Mouse (Mus musculus) midbrain, embryonic 15.5 days (tissue): Measurements from ENCODE around the gene Dync1i1. TPM values are rescaled to one million over a fixed set of nuclear protein-coding genes. Genes with fewer than 3 reads are reported as not detected.

ENCODE experiments used
- ATAC-seq: fragments of 200-750 bp; cut with Nextera tagmentation; replicated peaks from 2 replicates; pipeline ENCODE4 v1.8.0; 2017; ENCODE audit warnings: moderate TSS enrichment
- H3K27ac ChIP-seq: fragments of 300-500 bp; sonication (generic); 2 replicates; pipeline ENCODE4 v1.5.1; 2015; ENCODE audit warnings: mild to moderate bottlenecking, inconsistent platforms
- H3K27me3 ChIP-seq: fragments of 300-500 bp; sonication (generic); replicated peaks from 2 replicates; pipeline ENCODE4 v1.6.1; 2015; ENCODE audit warnings: inconsistent platforms
- H3K36me3 ChIP-seq: fragments of 300-500 bp; sonication (generic); replicated peaks from 2 replicates; pipeline ENCODE4 v1.6.1; 2015; ENCODE audit warnings: inconsistent platforms
- H3K4me1 ChIP-seq: fragments of 300-500 bp; sonication (generic); 2 replicates; pipeline ENCODE4 v1.6.1; 2015; ENCODE audit warnings: inconsistent platforms
- H3K4me2 ChIP-seq: fragments of 300-500 bp; sonication (generic); 2 replicates; pipeline ENCODE4 v1.6.1; 2015; ENCODE audit warnings: inconsistent platforms, mild to moderate bottlenecking, moderate library complexity
- H3K4me3 ChIP-seq: fragments of 300-500 bp; sonication (generic); 2 replicates; pipeline ENCODE4 v1.5.1; 2015; ENCODE audit warnings: mild to moderate bottlenecking, inconsistent platforms
- H3K9ac ChIP-seq: fragments of 300-500 bp; sonication (generic); 2 replicates; pipeline ENCODE4 v1.6.1; 2015; ENCODE audit warnings: mild to moderate bottlenecking, inconsistent platforms
- H3K9me3 ChIP-seq: fragments of 300-500 bp; sonication (generic); 2 replicates; pipeline ENCODE4 v1.6.1; 2016; ENCODE audit warnings: inconsistent platforms
- WGBS: fragments of 180-500 bp; shearing (Covaris S2); methylation state at CpG from one replicate; pipeline ENCODE4 v1.1.7; 2015; ENCODE audit warnings: mixed read lengths; 5-methylcytosine and 5-hydroxymethylcytosine counted together
- polyA plus RNA-seq: library from polyadenylated mRNA; unstranded; fragments of >200 nt; fragmentation: Nextera tagmentation; extraction: Ambion mirVana; gene quantifications from 2 replicates; pipeline ENCODE4 v1.2.1, GENCODE M21; 2015

The Dync1i1 gene
- polyA plus RNA-seq, 1 experiment from 2014 or later = 23.0 TPM

DNA sequence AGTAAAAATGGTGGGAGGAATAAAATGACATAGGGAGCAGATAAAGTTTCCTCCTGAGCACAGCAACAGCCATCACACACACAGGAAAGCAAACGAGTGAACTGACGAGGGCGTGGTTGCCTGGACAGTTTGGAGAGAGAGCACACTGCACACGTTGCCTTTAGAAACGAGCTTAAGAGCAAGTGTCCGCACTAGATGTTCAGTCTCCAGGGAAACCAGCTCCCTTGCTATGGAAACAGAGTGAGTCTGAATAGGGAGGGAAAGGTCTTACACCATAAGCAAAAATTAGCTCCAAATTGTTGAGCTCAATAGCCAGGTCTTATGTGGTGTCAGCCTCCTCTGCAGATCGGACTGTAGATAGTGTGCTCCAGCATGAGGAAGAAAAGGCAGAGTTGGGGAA, 65.2 kb downstream of the Dync1i1 start:
- no peaks in the 10 kb centered on the region for H3K36me3 ChIP-seq
- H3K4me2 ChIP-seq = no peak overlapping the region
- H3K27me3 ChIP-seq = no peaks in the 10 kb centered on the region
- H3K27ac ChIP-seq = no peak overlapping the region
- no peak overlapping the region for H3K4me3 ChIP-seq
- H3K9me3 ChIP-seq = no peaks in the 10 kb centered on the region
- no peak for ATAC-seq
- no peaks in the 10 kb centered on the region; the same call in 1 of the 2 replicates for H3K4me1 ChIP-seq
- 39% methylated on average over 7 of the region's 7 CpGs for WGBS
- H3K9ac ChIP-seq = no peak overlapping the region

DNA sequence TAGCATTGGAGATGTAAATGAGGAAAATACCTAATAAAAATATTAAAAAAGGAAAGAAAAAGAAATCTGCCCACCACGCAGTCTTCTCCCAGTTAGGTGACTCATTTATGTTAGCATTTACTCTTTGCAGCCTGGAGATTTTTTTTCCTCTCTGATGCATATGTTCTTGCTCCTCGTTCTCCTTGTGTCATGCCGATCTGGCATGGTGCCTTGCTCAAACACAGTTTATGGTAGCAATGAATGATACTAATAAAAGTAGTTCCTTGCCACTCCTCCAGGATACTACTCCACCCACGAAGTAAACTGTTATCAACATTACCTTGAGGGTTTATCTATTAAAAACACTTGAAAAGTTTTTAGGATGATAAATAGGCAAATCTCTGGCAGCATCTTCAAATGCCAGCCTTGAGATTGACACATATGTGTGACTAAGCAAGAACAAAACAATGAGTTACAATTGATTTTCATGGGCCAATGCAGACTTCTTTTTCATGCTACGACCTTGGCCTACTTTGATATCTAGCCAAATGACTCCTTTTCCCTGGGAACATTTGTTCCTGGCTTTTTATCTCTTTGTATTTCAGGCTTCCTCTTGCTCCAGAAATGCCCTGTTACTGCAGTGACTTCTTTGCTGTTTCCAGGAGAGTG, 68.8 kb downstream of the Dync1i1 start:
- H3K9me3 ChIP-seq = no peaks in the 10 kb centered on the region
- H3K27me3 ChIP-seq = no peaks in the 10 kb centered on the region
- ATAC-seq = no peak
- H3K9ac ChIP-seq = no peak overlapping the region
- H3K4me3 ChIP-seq = no peak overlapping the region
- 70% methylated on average over 5 of the region's 5 CpGs for WGBS
- no peaks in the 10 kb centered on the region; the same call in 1 of the 2 replicates for H3K4me1 ChIP-seq
- no peak overlapping the region for H3K27ac ChIP-seq
- no peaks in the 10 kb centered on the region for H3K36me3 ChIP-seq
- no peak overlapping the region for H3K4me2 ChIP-seq

DNA sequence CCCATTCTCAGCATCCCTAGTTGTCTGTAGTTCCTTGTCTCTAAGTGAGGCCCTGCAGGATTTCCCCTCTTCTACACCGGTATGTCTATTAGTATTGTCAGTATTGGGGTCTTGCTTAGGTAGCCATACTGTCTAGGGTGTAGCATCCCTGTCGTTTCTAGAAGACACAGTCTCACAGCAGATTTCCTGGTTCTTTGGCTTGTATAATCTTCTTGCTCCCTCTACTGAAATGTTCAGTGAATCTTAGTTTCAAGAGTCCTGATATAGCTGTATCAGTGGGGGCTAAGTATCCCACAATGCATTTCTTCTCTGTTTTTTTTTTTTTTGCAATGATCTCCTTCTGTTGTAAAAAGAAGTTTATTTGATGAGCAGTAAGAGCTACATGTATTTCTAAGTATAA, 69.9 kb downstream of the Dync1i1 start:
- no peaks in the 10 kb centered on the region for H3K36me3 ChIP-seq
- H3K4me1 ChIP-seq = no peaks in the 10 kb centered on the region; the same call in 1 of the 2 replicates
- no peaks in the 10 kb centered on the region for H3K9me3 ChIP-seq
- no peaks in the 10 kb centered on the region for H3K27me3 ChIP-seq
- H3K27ac ChIP-seq = no peak overlapping the region
- no peak overlapping the region for H3K4me3 ChIP-seq
- H3K9ac ChIP-seq = no peak overlapping the region
- H3K4me2 ChIP-seq = no peak overlapping the region
- no peak for ATAC-seq
- WGBS = 90% methylated on average over 2 of the region's 2 CpGs

DNA sequence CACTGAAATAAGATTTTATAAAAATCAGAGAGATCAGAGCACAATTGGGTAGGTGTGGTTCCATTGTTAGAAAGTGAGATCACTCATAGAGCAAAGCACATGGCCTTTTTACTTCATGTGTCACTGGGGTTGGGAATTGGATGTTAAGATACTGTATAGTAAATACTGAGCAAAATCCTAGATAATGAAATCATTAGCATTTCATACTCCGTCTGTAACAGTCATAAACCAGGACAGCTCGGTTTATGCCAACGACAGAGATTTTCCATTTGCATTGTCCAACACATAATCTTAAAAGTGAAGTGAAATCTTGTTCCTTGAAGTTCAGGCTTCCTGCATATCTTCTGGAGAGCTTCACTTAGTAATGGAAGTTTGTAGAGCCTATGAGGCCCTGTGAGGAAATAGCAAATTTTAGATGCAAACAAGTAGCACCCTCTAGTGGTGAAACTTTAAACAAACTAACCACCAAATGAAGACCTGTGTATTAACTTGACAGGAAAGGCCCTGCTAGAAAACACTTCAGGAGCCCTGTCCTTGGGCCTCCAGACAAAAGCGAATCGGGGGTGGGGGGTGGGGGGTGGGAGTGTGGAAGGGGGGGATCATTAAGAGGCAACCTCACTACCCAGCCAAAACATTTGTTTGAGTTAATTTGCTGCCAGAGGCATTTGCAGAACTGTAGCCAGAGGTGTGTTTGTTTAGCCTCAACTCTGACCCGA, 76.8 kb downstream of the Dync1i1 start:
- H3K36me3 ChIP-seq = no peaks in the 10 kb centered on the region
- WGBS = 52% methylated on average over 6 of the region's 6 CpGs
- H3K4me1 ChIP-seq = no peaks in the 10 kb centered on the region

DNA sequence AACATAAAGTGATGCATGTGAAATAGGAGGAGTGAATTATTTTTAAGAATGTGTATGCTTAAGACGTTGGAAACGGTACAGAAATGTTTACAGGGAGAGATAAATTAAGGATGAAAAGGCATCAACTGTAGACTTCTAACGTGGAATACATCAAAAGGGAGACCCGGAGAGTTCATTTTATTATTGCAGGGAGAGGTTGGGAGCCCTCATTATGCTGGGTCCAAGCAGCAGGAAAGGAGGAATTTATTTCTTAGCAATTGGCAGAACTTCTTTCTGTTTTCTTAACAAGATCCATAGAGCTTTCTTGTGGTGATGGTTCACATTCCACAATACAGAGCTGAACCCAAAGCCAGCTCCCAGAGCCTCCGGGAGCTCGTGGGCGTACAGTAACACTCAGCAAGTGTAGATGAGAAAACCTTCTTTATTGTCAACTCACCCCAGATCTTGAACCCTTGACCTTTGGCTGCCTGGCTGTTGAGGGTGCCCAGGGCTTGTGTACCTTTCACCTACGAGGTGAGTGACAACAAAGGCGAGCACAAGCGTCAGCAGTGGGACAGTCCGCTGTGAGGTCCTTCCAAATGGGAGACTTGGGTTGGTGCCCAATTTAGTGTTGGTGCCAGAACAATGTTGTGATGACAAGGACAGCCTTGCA, 77.5 kb downstream of the Dync1i1 start:
- WGBS = 70% methylated on average over 11 of the region's 11 CpGs

More for the DNA sequence above, 76.8 kb downstream of the Dync1i1 start:
- H3K9ac ChIP-seq = no peak overlapping the region
- H3K9me3 ChIP-seq = no peaks in the 10 kb centered on the region
- no peak overlapping the region for H3K4me3 ChIP-seq
- no peaks in the 10 kb centered on the region for H3K27me3 ChIP-seq
- peak; percentile 86 for ATAC-seq
- H3K27ac ChIP-seq = no peak overlapping the region
- no peak overlapping the region for H3K4me2 ChIP-seq

DNA sequence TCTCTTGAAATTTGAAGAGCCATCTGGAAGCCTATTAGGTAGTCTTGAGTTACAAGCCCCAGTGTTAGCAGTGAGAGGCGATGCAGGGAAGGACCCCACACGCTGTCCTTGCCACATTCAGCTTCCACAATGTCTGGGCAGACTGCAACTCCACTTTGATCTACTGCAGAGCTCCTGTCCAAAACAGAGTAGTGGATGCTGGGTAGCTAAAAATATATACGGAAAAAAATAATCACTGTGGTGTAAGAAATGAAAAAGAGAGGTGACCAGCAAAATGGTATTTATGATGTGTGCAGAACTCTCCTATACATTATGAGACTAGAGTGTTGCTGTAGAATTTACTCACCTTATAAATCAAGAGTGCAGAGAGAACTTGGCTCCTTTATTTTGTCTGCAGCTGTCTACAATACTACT, 82.6 kb downstream of the Dync1i1 start:
- H3K27ac ChIP-seq = no peak overlapping the region
- H3K9ac ChIP-seq = no peak overlapping the region
- no peaks in the 10 kb centered on the region for H3K36me3 ChIP-seq
- no peak for ATAC-seq
- H3K27me3 ChIP-seq = no peaks in the 10 kb centered on the region
- H3K4me1 ChIP-seq = no peaks in the 10 kb centered on the region
- no peaks in the 10 kb centered on the region for H3K9me3 ChIP-seq
- no peak overlapping the region for H3K4me2 ChIP-seq
- 82% methylated on average over 3 of the region's 3 CpGs for WGBS
- no peak overlapping the region for H3K4me3 ChIP-seq

More for the DNA sequence above, 77.5 kb downstream of the Dync1i1 start:
- H3K4me1 ChIP-seq = no peaks in the 10 kb centered on the region
- no peak overlapping the region for H3K4me2 ChIP-seq
- H3K27ac ChIP-seq = no peak overlapping the region
- H3K9ac ChIP-seq = no peak overlapping the region
- H3K9me3 ChIP-seq = no peaks in the 10 kb centered on the region
- no peak overlapping the region for H3K4me3 ChIP-seq
- no peaks in the 10 kb centered on the region for H3K27me3 ChIP-seq
- H3K36me3 ChIP-seq = no peaks in the 10 kb centered on the region
- ATAC-seq = peak; percentile 24; the same call in 1 of the 2 replicates

DNA sequence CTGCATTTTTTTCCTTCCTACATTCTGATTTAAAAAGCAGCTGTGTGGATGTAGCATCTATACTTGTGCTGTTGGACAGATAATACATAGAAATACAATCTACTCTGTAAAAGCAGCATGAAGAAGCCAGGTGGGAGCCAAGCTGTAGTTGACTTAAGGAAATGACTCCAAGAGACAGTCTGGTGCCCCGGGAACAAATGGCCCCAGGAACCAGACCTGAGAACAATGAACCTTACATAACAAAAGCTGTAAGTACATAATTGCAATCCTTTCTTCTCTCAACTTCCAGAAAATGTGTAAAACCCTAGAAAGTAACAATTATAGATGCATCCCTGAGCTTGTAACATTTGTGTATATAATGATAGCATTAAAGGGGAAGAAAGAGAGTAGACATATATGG, 86.6 kb downstream of the Dync1i1 start:
- no peak for ATAC-seq
- Histone ChIP-seq H3K36me3 (no peaks in the 10 kb centered on the region), H3K4me1 (no peaks in the 10 kb centered on the region), H3K9me3 (no peaks in the 10 kb centered on the region), H3K27ac (no peak overlapping the region), H3K4me3 (no peak overlapping the region), H3K4me2 (no peak overlapping the region), H3K9ac (no peak overlapping the region), H3K27me3 (no peaks in the 10 kb centered on the region)
- WGBS = 64% methylated on average over 1 of the region's 1 CpGs

DNA sequence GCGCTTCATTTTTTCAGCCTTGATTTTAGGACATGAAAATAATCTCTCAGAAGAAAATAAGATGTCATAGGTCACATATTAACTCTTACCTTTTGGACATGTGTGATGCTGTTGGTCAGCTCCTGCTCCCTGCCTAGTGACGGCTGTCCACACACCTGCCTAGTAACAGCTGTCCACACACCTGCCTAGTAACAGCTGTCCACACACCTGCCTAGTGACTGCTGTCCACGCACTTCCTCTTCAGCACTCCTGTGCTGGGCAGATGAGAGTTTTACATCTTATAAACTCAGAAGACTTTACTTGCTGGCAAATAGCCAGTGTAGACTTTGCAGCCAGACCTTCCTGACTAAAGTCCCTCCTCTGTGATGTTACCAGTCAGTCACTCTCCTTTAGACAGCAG, 94.2 kb downstream of the Dync1i1 start:
- Histone ChIP-seq H3K4me3 (no peak overlapping the region), H3K9me3 (no peaks in the 10 kb centered on the region), H3K4me1 (no peaks in the 10 kb centered on the region), H3K9ac (no peak overlapping the region), H3K4me2 (no peak overlapping the region), H3K27me3 (no peaks in the 10 kb centered on the region), H3K36me3 (no peaks in the 10 kb centered on the region), H3K27ac (no peak overlapping the region)
- ATAC-seq = no peak
- 88% methylated on average over 3 of the region's 3 CpGs for WGBS

DNA sequence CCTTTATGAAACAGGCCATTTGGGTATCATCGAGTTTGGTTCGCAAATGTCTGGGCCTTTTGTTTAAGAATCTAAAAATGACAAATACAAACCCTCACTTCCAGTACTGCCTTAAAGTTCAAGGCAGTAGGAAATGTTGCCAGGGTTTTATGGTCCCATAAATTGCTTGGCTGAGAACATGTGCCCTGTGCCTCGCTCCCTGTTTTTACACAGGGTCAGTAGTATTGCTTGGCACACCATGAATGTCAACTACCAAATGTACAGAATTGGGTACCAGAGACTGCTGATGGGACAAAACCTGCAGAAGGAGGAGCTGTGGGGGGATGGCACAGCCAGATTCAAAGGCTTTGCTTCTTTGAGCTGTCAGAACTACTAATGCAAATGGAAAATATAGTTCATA, 100.0 kb downstream of the Dync1i1 start:
- 97% methylated on average over 3 of the region's 3 CpGs for WGBS
- no peak for ATAC-seq

DNA sequence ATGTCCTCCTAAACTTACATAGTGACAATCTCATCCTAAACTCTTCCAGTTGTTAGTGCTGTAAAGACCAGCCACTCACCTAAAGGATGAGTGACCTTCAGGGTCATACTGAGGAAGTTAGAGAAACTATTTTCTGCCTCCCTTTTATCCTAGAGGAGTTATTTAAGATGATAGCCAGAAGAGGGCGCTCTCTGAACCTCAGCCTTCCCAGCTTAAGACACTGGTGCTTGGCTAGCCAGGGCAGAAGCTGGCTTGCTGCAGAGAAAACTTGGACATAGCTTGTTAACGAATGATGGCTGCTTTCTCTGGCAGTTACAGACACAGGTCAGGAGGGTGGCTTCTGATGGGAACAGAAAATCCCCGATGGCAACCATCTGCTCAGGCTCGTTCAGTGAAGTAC, 101.6 kb downstream of the Dync1i1 start:
- no peak overlapping the region for H3K4me3 ChIP-seq
- no peaks in the 10 kb centered on the region for H3K27me3 ChIP-seq
- ATAC-seq = no peak
- H3K4me2 ChIP-seq = no peak overlapping the region
- H3K9ac ChIP-seq = no peak overlapping the region
- H3K4me1 ChIP-seq = no peaks in the 10 kb centered on the region
- H3K27ac ChIP-seq = no peak overlapping the region
- 59% methylated on average over 4 of the region's 4 CpGs for WGBS
- H3K36me3 ChIP-seq = no peaks in the 10 kb centered on the region
- H3K9me3 ChIP-seq = no peaks in the 10 kb centered on the region

More for the DNA sequence above, 100.0 kb downstream of the Dync1i1 start:
- Histone ChIP-seq H3K4me1 (no peaks in the 10 kb centered on the region), H3K4me2 (no peak overlapping the region), H3K27me3 (no peaks in the 10 kb centered on the region), H3K27ac (no peak overlapping the region), H3K9ac (no peak overlapping the region), H3K36me3 (no peaks in the 10 kb centered on the region), H3K9me3 (no peaks in the 10 kb centered on the region), H3K4me3 (no peak overlapping the region)

DNA sequence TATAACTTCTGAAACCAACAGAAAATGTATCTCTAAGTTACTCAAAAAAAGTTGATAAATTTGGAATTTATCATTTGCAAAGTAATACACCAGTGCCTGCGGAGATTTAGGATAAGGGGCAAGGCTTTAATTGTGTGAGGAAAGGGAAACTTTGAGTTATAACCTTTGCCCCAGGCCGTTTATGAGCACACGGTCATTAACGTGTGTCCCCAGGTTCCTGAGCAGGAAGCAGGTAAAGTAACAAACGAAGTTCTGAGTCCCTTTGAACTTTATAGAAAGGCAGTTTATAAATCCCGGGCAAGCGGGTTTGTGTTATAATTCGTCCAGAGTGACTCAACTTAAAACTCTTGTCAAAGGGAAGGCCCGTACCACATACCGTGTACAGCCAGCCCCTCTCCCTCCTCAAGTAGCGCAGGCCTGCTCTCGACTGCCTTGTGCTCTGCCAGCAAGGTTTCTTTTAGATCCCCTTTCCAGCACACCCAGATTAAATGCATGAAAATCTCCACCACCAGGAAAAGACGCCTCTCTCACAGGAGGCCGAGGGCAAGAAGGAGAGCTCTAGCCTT, 103.1 kb downstream of the Dync1i1 start:
- Histone ChIP-seq H3K36me3 (no peaks in the 10 kb centered on the region), H3K4me3 (no peak overlapping the region), H3K4me1 (no peaks in the 10 kb centered on the region), H3K9ac (no peak overlapping the region), H3K27ac (no peak overlapping the region), H3K9me3 (no peaks in the 10 kb centered on the region), H3K4me2 (no peak overlapping the region), H3K27me3 (no peaks in the 10 kb centered on the region)
- WGBS = 74% methylated on average over 14 of the region's 14 CpGs
- no peak for ATAC-seq

DNA sequence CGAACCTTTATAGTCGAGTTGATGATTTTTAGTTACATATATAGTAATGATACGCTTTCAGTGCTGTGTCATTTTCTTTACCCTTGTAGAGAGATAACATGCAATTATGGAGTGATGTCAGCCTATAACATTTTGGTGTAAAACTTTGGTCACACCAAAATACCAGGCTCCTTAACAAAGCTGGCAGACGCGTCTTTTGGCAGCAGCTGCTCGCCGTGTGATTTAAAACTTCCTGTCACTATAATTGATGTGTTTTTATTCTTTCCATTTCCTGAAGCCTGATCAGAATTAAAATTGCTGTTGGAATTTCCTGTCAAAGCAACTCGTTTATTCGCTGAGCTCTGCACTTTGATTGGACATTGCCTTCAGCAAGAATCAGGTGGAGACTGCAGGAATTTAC, 103.7 kb downstream of the Dync1i1 start:
- Histone ChIP-seq H3K4me1 (no peaks in the 10 kb centered on the region), H3K9ac (no peak overlapping the region), H3K36me3 (no peaks in the 10 kb centered on the region), H3K27me3 (no peaks in the 10 kb centered on the region), H3K9me3 (no peaks in the 10 kb centered on the region), H3K4me3 (no peak overlapping the region), H3K27ac (no peak overlapping the region), H3K4me2 (no peak overlapping the region)
- no peak for ATAC-seq
- WGBS = 82% methylated on average over 9 of the region's 9 CpGs
